Mouse (Mus musculus) thymus, adult 2 months (tissue): ENCODE results near the gene Slc6a9.

Experiments
- CTCF ChIP-seq: fragments of 200-500 bp; IDR thresholded peaks from 2 replicates; pipeline ENCODE4 v1.5.1; 2012; ENCODE audit warnings: mild to moderate bottlenecking, control low read depth, low read length, moderate library complexity, borderline replicate concordance; ENCODE audit not compliant: control insufficient read depth, poor library complexity, insufficient read depth; ENCODE audit errors: extremely low read depth
- POLR2A ChIP-seq: fragments of 200-500 bp; IDR thresholded peaks from 2 replicates; pipeline ENCODE4 v1.6.1; 2012; ENCODE audit warnings: mild to moderate bottlenecking, low read length, control low read depth, moderate library complexity; ENCODE audit not compliant: control insufficient read depth, poor library complexity, insufficient read depth; ENCODE audit errors: extremely low read depth

DNA sequence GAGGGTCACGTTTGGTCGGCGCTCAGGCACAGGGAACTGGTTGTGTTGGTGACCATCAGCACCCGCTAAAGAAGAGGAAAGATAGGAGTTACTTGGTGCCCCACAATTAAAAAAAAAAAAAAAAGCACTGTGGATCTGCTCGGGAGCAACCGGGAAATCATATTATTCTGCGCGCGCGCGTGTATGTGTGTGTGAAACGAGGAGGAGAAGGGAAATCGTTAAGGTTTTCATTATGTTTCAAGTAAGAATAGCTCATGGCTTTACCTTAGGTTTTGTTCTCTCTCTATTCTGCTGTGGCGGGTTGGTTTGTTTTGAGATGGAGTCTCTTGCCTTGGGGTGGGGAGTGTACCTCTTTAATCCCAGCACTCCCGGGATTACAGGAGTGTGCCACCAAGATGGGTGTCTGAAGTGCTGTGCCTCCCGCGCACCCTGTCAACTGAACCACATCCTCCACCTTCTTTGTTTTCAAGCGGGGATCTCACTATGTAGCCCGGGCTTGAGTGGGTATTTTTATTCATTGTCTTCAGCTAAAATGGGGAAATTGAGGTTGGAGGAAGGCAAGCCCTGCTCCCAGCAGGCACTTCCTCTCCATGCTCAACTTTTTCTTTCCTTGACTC lies 81.3 kb downstream of the Slc6a9 start:
- TF ChIP-seq POLR2A = no peak
- no peak for TF ChIP-seq CTCF
